Mouse (Mus musculus): Measurements from ENCODE around the gene Timm29. TPM values are rescaled to one million over a fixed set of nuclear protein-coding genes. Genes with fewer than 3 reads are reported as not detected.

Timm29 gene
- polyA plus RNA-seq, 2 experiments, result 35.5 to 39.8 TPM

GRCm38 (mm10) chr9:21639031-21639430, 46.5 kb downstream of the Timm29 start:
- WGBS, result 94% methylated on average over 11 of the region's 11 CpGs

More at GRCm38 (mm10) chr9:21639031-21639430, 46.5 kb downstream of the Timm29 start:
- Histone ChIP-seq H3K36me3 (ENCODE audit: control insufficient read depth, insufficient read depth, low read length) (peaks cover 100% of the 10 kb centered on the region), H3K27ac (replicated peaks; ENCODE audit: low read depth, low read length) (no peak overlapping the region), H3K27me3 (ENCODE audit: control insufficient read depth, insufficient read depth, low read length) (no peaks in the 10 kb centered on the region), H3K4me3 (replicated peaks; ENCODE audit: low read length) (no peak overlapping the region), H3K4me2 (replicated peaks; ENCODE audit: low read depth, low read length, severe bottlenecking) (no peak overlapping the region), H3K4me1 (ENCODE audit: control insufficient read depth, insufficient read depth, low read length) (no peaks in the 10 kb centered on the region), H3K9ac (ENCODE audit: low read depth, low read length, severe bottlenecking) (no peak overlapping the region), H3K9me3 (ENCODE audit: control insufficient read depth, low read length) (no peaks in the 10 kb centered on the region)
- DNase-seq (ENCODE audit: low spot score) (no peak), ATAC-seq (ENCODE audit: low FRiP score, low read depth) (no peak)
- no peak for TF ChIP-seq POLR2A (IDR thresholded peaks at IDR 0.05; ENCODE audit: borderline replicate concordance, extremely low read depth, insufficient read depth, insufficient read length)

MicroRNA genes within 50 kb of the gene (microRNA counts, 519-probe panel; counts per million panel counts)
- not detected for microRNA mmu-miR-1946b

Small RNAs within 50 kb of the gene (microRNA-seq; reads per million reads assigned to microRNA genes)
- not detected for gene Mir1946b

Other genes starting within 250 kb of the Timm29 start
- gene Ilf3, start 224.9 kb upstream of the Timm29 start, polyA plus RNA-seq (2012; rRNA removed), result 180 and 195 TPM in 2 replicates
- gene Ilf3, start 224.9 kb upstream of the Timm29 start, polyA plus RNA-seq (2014; fragmentation: Nextera tagmentation; extraction: Ambion mirVana), result 174 and 201 TPM in 2 replicates
- 77.9 and 80.8 TPM in 2 replicates for gene Qtrt1, start 180.9 kb upstream of the Timm29 start, polyA plus RNA-seq (2012; rRNA removed)
- gene Qtrt1, start 180.9 kb upstream of the Timm29 start, polyA plus RNA-seq (2014; fragmentation: Nextera tagmentation; extraction: Ambion mirVana), result 45.3 and 50.9 TPM in 2 replicates
- 62.6 and 74.5 TPM in 2 replicates for gene Dnm2, start 167.8 kb upstream of the Timm29 start, polyA plus RNA-seq (2012; rRNA removed)
- gene Dnm2, start 167.8 kb upstream of the Timm29 start, polyA plus RNA-seq (2014; fragmentation: Nextera tagmentation; extraction: Ambion mirVana), result 68.3 and 72.6 TPM in 2 replicates
- 96.0 and 101 TPM in 2 replicates for gene Tmed1, start 82.5 kb upstream of the Timm29 start, polyA plus RNA-seq (2012; rRNA removed)
- gene Tmed1, start 82.5 kb upstream of the Timm29 start, polyA plus RNA-seq (2014; fragmentation: Nextera tagmentation; extraction: Ambion mirVana), result 116 and 119 TPM in 2 replicates
- 2.3 and 2.5 TPM in 2 replicates for gene AB124611, start 66.5 kb upstream of the Timm29 start, polyA plus RNA-seq (2012; rRNA removed)
- gene AB124611, start 66.5 kb upstream of the Timm29 start, polyA plus RNA-seq (2014; fragmentation: Nextera tagmentation; extraction: Ambion mirVana), result 2.9 and 3.3 TPM in 2 replicates
- gene Carm1, start 45.8 kb upstream of the Timm29 start, polyA plus RNA-seq (2012; rRNA removed), result 171 and 242 TPM in 2 replicates
- gene Carm1, start 45.8 kb upstream of the Timm29 start, polyA plus RNA-seq (2014; fragmentation: Nextera tagmentation; extraction: Ambion mirVana), result 71.5 and 80.3 TPM in 2 replicates
- 19.6 and 24.0 TPM in 2 replicates for gene Yipf2, start 106 bp downstream of the Timm29 start, polyA plus RNA-seq (2012; rRNA removed)
- 18.1 and 23.6 TPM in 2 replicates for gene Yipf2, start 106 bp downstream of the Timm29 start, polyA plus RNA-seq (2014; fragmentation: Nextera tagmentation; extraction: Ambion mirVana)
- gene Smarca4, start 23.4 kb downstream of the Timm29 start, polyA plus RNA-seq (2012; rRNA removed), result 94.4 and 94.8 TPM in 2 replicates
- gene Smarca4, start 23.4 kb downstream of the Timm29 start, polyA plus RNA-seq (2014; fragmentation: Nextera tagmentation; extraction: Ambion mirVana), result 81.1 and 90.4 TPM in 2 replicates
- gene Ldlr, start 130.8 kb downstream of the Timm29 start, polyA plus RNA-seq (2012; rRNA removed), result 36.9 and 48.0 TPM in 2 replicates
- gene Ldlr, start 130.8 kb downstream of the Timm29 start, polyA plus RNA-seq (2014; fragmentation: Nextera tagmentation; extraction: Ambion mirVana), result 15.9 and 18.4 TPM in 2 replicates
- gene Spc24, start 167.6 kb downstream of the Timm29 start, polyA plus RNA-seq (2012; rRNA removed), result 64.8 and 68.8 TPM in 2 replicates
- 84.3 and 92.5 TPM in 2 replicates for gene Spc24, start 167.6 kb downstream of the Timm29 start, polyA plus RNA-seq (2014; fragmentation: Nextera tagmentation; extraction: Ambion mirVana)
- gene Kank2, start 206.0 kb downstream of the Timm29 start, polyA plus RNA-seq (2012; rRNA removed), result 38.6 and 49.6 TPM in 2 replicates
- 13.1 and 15.0 TPM in 2 replicates for gene Kank2, start 206.0 kb downstream of the Timm29 start, polyA plus RNA-seq (2014; fragmentation: Nextera tagmentation; extraction: Ambion mirVana)
- gene Angptl8, start 242.8 kb downstream of the Timm29 start, polyA plus RNA-seq (2012; rRNA removed), result 0.17 TPM in 1 of 2 replicates, not detected in the other
- 0.44 and 1.1 TPM in 2 replicates for gene Angptl8, start 242.8 kb downstream of the Timm29 start, polyA plus RNA-seq (2014; fragmentation: Nextera tagmentation; extraction: Ambion mirVana)